Mouse (Mus musculus): ENCODE data around the gene Nr6a1.

DNA sequence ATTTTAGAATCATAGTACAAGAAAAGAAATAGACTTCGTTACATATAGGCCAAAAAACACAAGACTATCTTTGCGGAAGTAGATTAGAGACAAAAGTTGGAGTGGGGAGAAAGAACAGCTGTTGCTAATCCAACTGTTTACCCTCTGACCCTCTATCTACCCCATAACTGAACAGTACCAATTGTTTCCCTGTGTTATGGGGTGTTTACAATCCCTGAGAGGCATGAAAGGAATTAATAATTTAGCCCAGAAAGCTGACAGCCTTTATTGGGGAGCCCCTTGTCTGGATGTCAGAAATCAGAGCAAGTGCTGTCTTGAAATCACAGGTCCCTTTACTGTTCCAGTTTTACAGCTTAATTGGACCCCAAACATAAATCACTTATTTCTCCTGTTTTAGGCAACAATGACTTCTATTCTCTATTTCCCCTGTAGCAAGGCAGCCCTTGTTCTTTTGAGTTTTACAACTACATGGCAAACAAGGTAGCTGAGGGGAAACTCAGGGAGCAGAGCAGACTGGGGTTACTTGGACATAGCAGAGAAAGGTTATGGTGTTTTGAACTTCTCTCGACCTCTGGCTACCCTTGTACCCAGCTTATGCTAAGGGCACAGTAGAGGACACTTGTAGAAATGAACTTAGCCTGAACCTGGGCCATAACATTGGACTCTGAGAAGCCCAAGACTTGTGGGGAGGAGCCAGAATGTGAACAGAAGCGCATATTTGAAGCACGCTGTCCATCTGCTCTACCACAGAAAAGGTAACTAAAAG, 46.4 kb downstream of the Nr6a1 start:
- TF ChIP-seq POLR2A (IDR thresholded peaks at IDR 0.05; ENCODE audit: insufficient read depth, low read depth, low read length) (no peak), CTCF (IDR thresholded peaks at IDR 0.05; ENCODE audit: insufficient read depth, low read depth, low read length) (no peak)
